Mouse (Mus musculus) cerebellum, postnatal 10 days (tissue): ENCODE results near the gene Rbak.
"Not testable (repeated sequence)": the region's sequence is repeated elsewhere in the genome, so short reads cannot be mapped to it uniquely, and the experiment has no call there.

Experiments used
- DNase-seq, 2 experiments: peaks; one replicate each; pipeline ENCODE4 v3.0.0; 2021; ENCODE audit warnings: mixed read lengths in 2 of 2

Rbak gene

GRCm38 (mm10) chr5:143134216-143135010 lies 46.2 kb downstream of the Rbak start:
- DNase-seq, result not testable (repeated sequence)

GRCm38 (mm10) chr5:143132935-143133514 lies 47.5 kb downstream of the Rbak start:
- no peak for DNase-seq

- DNase-seq, result peak; percentile 20 to 27
Measured at GRCm38 (mm10) chr5:143130342-143130741, 50.2 kb downstream of the Rbak start.

GRCm38 (mm10) chr5:143129101-143129500 lies 51.5 kb downstream of the Rbak start:
- DNase-seq, result no peak

GRCm38 (mm10) chr5:143127837-143128236 lies 52.7 kb downstream of the Rbak start:
- peak; percentile 86 to 90 for DNase-seq

GRCm38 (mm10) chr5:143126908-143127307 lies 53.7 kb downstream of the Rbak start:
- no peak for DNase-seq

GRCm38 (mm10) chr5:143126089-143126488 lies 54.5 kb downstream of the Rbak start:
- DNase-seq, result no peak

- DNase-seq, result peak; percentile 33 to 42
Measured at GRCm38 (mm10) chr5:143125601-143126000, 55.0 kb downstream of the Rbak start.

GRCm38 (mm10) chr5:143124805-143125378 lies 55.7 kb downstream of the Rbak start:
- DNase-seq, result peak; percentile 56 to 60

GRCm38 (mm10) chr5:143122673-143123072 lies 57.9 kb downstream of the Rbak start:
- no peak for DNase-seq
